Mouse (Mus musculus): Measurements from ENCODE around the gene Unc79. TPM values are rescaled to one million over a fixed set of nuclear protein-coding genes. Genes with fewer than 3 reads are reported as not detected.

Unc79 gene
- total and polyA plus RNA-seq, 3 experiments: 0.33 TPM; not detected in 2

DNA sequence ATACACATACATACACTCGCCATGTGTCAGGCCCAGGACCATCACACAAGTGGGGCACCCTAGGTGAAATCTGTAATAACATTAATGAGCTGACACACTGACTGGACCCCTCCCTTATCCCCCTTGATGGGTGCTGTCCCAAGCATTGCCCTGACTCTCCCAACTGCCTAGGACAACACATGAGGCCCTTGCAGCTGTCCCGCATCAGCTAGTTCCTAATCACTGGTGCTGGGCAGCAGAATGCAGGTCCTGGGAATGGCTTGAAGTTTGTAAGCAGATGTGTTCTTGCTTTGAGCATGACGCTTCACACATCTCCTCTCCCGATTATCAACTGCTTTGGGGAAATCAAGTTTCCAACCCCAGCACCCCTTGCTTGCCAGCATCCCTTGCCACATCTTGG lies 277.5 kb downstream of the Unc79 start:
- Histone ChIP-seq H3K9me3 (replicated peaks) (peaks cover 92% of the 10 kb centered on the region), H3K27me3 (ENCODE audit: insufficient read depth, low read length) (no peaks in the 10 kb centered on the region), H3K4me1 (ENCODE audit: insufficient read depth, low read depth, low read length) (no peaks in the 10 kb centered on the region), H3K36me3 (replicated peaks) (no peaks in the 10 kb centered on the region), H3K4me3 (ENCODE audit: low read depth, low read length) (no peak overlapping the region)
- ATAC-seq (ENCODE audit: extremely low read depth, insufficient number of reproducible peaks, low FRiP score, poor library complexity, severe bottlenecking) (no peak), DNase-seq (ENCODE audit: low spot score) (no peak)
- no peak for TF ChIP-seq POLR2AphosphoS5 (IDR thresholded peaks at IDR 0.05; ENCODE audit: insufficient replicate concordance, low read depth, low read length)
- no peak for TF ChIP-seq CTCF (IDR thresholded peaks at IDR 0.05; ENCODE audit: low read depth, low read length)
- TF ChIP-seq TAL1 (conservative IDR thresholded peaks at IDR 0.05; ENCODE audit: low read depth, low read length): no peak
- TF ChIP-seq GATA2 (IDR thresholded peaks at IDR 0.05; ENCODE audit: borderline replicate concordance, low read depth, low read length): no peak
- TF ChIP-seq GATA1 (IDR thresholded peaks at IDR 0.05; ENCODE audit: borderline replicate concordance, low read length): no peak

DNA sequence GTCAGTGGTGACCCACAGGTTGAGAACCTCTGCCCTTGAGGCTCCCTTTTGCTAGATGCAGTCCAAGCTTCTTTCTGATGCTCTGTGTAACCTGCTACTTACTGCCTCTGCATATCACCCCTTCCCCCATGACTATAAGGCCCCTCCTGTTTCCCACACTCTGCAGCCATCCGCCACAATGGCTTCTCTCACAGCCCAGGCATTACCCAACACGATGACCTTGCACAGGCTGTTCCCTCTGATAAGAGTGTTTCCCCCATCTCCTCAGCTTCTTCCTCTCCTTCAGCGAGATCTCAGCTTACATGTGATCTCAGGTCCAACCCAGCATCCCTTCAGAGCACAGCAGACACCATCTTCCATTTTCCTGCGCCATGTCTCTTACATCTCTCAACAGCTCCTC lies 280.4 kb downstream of the Unc79 start:
- Histone ChIP-seq H3K4me1 (ENCODE audit: insufficient read depth, low read depth, low read length) (no peaks in the 10 kb centered on the region), H3K4me3 (ENCODE audit: low read depth, low read length) (no peak overlapping the region), H3K27me3 (ENCODE audit: insufficient read depth, low read length) (no peaks in the 10 kb centered on the region), H3K36me3 (replicated peaks) (no peaks in the 10 kb centered on the region), H3K9me3 (replicated peaks) (peaks cover 89% of the 10 kb centered on the region)
- no peak for ATAC-seq (ENCODE audit: extremely low read depth, insufficient number of reproducible peaks, low FRiP score, poor library complexity, severe bottlenecking)
- TF ChIP-seq GATA1 (IDR thresholded peaks at IDR 0.05; ENCODE audit: borderline replicate concordance, low read length) (no peak), POLR2AphosphoS5 (IDR thresholded peaks at IDR 0.05; ENCODE audit: insufficient replicate concordance, low read depth, low read length) (no peak), CTCF (IDR thresholded peaks at IDR 0.05; ENCODE audit: low read depth, low read length) (no peak), GATA2 (IDR thresholded peaks at IDR 0.05; ENCODE audit: borderline replicate concordance, low read depth, low read length) (no peak), TAL1 (conservative IDR thresholded peaks at IDR 0.05; ENCODE audit: low read depth, low read length) (no peak)
- DNase-seq (ENCODE audit: low spot score): no peak

Other genes with a start within 250 kb of the Unc79 start
- 2.5 and 4.4 TPM in 2 replicates for gene Itpk1, start 243.9 kb upstream of the Unc79 start, total RNA-seq (2014; fragmentation: Nextera tagmentation)
- 2.7 and 3.0 TPM in 2 replicates for gene Itpk1, start 243.9 kb upstream of the Unc79 start, total RNA-seq (2017)
- 4.6 and 6.4 TPM in 2 replicates for gene Itpk1, start 243.9 kb upstream of the Unc79 start, polyA plus RNA-seq (2012)
- 36.0 and 41.9 TPM in 2 replicates for gene Moap1, start 205.2 kb upstream of the Unc79 start, total RNA-seq (2014; fragmentation: Nextera tagmentation)
- gene Moap1, start 205.2 kb upstream of the Unc79 start, total RNA-seq (2017): 16.3 and 22.3 TPM in 2 replicates
- gene Moap1, start 205.2 kb upstream of the Unc79 start, polyA plus RNA-seq (2012): 2.7 and 3.6 TPM in 2 replicates
- 5.1 and 8.8 TPM in 2 replicates for gene Tmem251, start 205.1 kb upstream of the Unc79 start, total RNA-seq (2014; fragmentation: Nextera tagmentation)
- gene Tmem251, start 205.1 kb upstream of the Unc79 start, total RNA-seq (2017): 22.6 TPM in 2 replicates
- gene Tmem251, start 205.1 kb upstream of the Unc79 start, polyA plus RNA-seq (2012): 2.3 and 3.2 TPM in 2 replicates
- gene Gm28051, start 191.1 kb upstream of the Unc79 start, total RNA-seq (2014; fragmentation: Nextera tagmentation): not detected in 2 replicates
- 0.87 TPM in 1 of 2 replicates, not detected in the other for gene Gm28051, start 191.1 kb upstream of the Unc79 start, total RNA-seq (2017)
- gene Gm28051, start 191.1 kb upstream of the Unc79 start, polyA plus RNA-seq (2012): 6.0 and 9.1 TPM in 2 replicates
- gene Gon7, start 191.1 kb upstream of the Unc79 start, total RNA-seq (2014; fragmentation: Nextera tagmentation): 35.2 and 41.2 TPM in 2 replicates
- gene Gon7, start 191.1 kb upstream of the Unc79 start, total RNA-seq (2017): 60.8 and 61.5 TPM in 2 replicates
- gene Gon7, start 191.1 kb upstream of the Unc79 start, polyA plus RNA-seq (2012): 19.4 and 22.7 TPM in 2 replicates
- 71.7 and 76.6 TPM in 2 replicates for gene Ubr7, start 190.9 kb upstream of the Unc79 start, total RNA-seq (2014; fragmentation: Nextera tagmentation)
- 149 and 165 TPM in 2 replicates for gene Ubr7, start 190.9 kb upstream of the Unc79 start, total RNA-seq (2017)
- 51.1 and 53.8 TPM in 2 replicates for gene Ubr7, start 190.9 kb upstream of the Unc79 start, polyA plus RNA-seq (2012)
- 17.5 and 17.6 TPM in 2 replicates for gene Gm20604, start 190.2 kb upstream of the Unc79 start, total RNA-seq (2014; fragmentation: Nextera tagmentation)
- gene Gm20604, start 190.2 kb upstream of the Unc79 start, total RNA-seq (2017): 13.9 TPM in 2 replicates
- gene Gm20604, start 190.2 kb upstream of the Unc79 start, polyA plus RNA-seq (2012): 3.9 and 4.4 TPM in 2 replicates
- 54.8 and 55.8 TPM in 2 replicates for gene Btbd7, start 70.4 kb upstream of the Unc79 start, total RNA-seq (2014; fragmentation: Nextera tagmentation)
- 35.0 and 39.9 TPM in 2 replicates for gene Btbd7, start 70.4 kb upstream of the Unc79 start, total RNA-seq (2017)
- gene Btbd7, start 70.4 kb upstream of the Unc79 start, polyA plus RNA-seq (2012): 3.4 and 3.7 TPM in 2 replicates
- not detected in 2 replicates for gene Cox8c, start 49.5 kb upstream of the Unc79 start, total RNA-seq (2014; fragmentation: Nextera tagmentation)
- not detected in 2 replicates for gene Cox8c, start 49.5 kb upstream of the Unc79 start, total RNA-seq (2017)
- not detected in 2 replicates for gene Cox8c, start 49.5 kb upstream of the Unc79 start, polyA plus RNA-seq (2012)